Mouse (Mus musculus) lung, adult 2 months (tissue): ENCODE measurements around the gene Dusp13. TPM values are rescaled to one million over a fixed set of nuclear protein-coding genes. Genes with fewer than 3 reads are reported as not detected.

ENCODE experiments used
- DNase-seq: peaks from one replicate; pipeline ENCODE4 v3.0.0; 2022
- H3K4me1 ChIP-seq: fragments of 200-500 bp; 2 replicates; pipeline ENCODE4 v1.6.1; 2011; ENCODE audit warnings: low read length; ENCODE audit not compliant: control insufficient read depth, insufficient read depth
- H3K4me3 ChIP-seq: fragments of 200-500 bp; replicated peaks from 2 replicates; pipeline ENCODE3; 2011; ENCODE audit warnings: low read depth, mild to moderate bottlenecking, control low read depth, low read length; ENCODE audit errors: extremely low read depth
- CTCF ChIP-seq: fragments of 200-500 bp; IDR thresholded peaks from 2 replicates; pipeline ENCODE4 v1.5.1; 2011; ENCODE audit warnings: mild to moderate bottlenecking, low read length, control low read depth; ENCODE audit not compliant: insufficient read depth
- POLR2A ChIP-seq: fragments of 200-500 bp; IDR thresholded peaks from 2 replicates; pipeline ENCODE4 v1.6.1; 2011; ENCODE audit warnings: low read depth, mild to moderate bottlenecking, control low read depth, low read length, borderline replicate concordance; ENCODE audit errors: extremely low read depth
- WGBS: fragments of 180-500 bp; shearing (Covaris S2); methylation state at CpG from one replicate; pipeline ENCODE4 v1.1.7; 2018; 5-methylcytosine and 5-hydroxymethylcytosine counted together
- polyA plus RNA-seq: library from polyadenylated mRNA; depleted of rRNA; stranded (reverse); fragments of >200 nt; gene quantifications from 2 replicates; pipeline ENCODE4 v1.2.3, GENCODE M21; 2012; rRNA removed

Gene Dusp13
- polyA plus RNA-seq, 1 experiment: 6.7 TPM

DNA sequence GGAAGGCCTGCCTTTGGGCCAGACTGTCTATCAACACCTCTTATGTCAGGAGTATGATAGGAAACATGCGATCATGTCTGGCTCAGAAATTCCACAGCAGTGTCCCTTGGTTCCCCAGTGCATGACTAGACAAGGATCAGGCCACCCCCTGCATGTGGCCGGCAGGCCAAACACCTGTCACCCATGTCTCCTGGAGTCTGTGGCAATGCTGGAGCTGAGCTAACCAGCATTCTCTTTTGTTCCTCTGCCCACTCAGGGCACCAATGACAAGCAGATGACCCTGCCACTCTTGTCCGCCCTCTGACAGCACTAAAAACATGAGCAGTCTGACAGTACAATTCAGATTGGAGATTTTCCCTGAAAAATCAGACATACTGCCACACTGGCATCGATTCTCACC lies 67.1 kb downstream of the Dusp13 start:
- DNase-seq: no peak
- Histone ChIP-seq H3K4me3 (no peak overlapping the region), H3K4me1 (no peaks in the 10 kb centered on the region)
- WGBS: 94% methylated on average over 4 of the region's 4 CpGs
- TF ChIP-seq POLR2A: no peak
- no peak for TF ChIP-seq CTCF

Other genes with a start within 250 kb of the Dusp13 start
- gene Dupd1, start 36.6 kb downstream of the Dusp13 start, polyA plus RNA-seq: 1.6 TPM in 1 of 2 replicates, not detected in the other
- 12.1 and 13.3 TPM in 2 replicates for gene Samd8, start 650 bp downstream of the Dusp13 start, polyA plus RNA-seq
- 95.7 and 96.6 TPM in 2 replicates for gene Vdac2, start 74.1 kb upstream of the Dusp13 start, polyA plus RNA-seq
- gene Comtd1, start 97.8 kb upstream of the Dusp13 start, polyA plus RNA-seq: 12.7 and 13.9 TPM in 2 replicates
- gene Zfp503, start 238.4 kb upstream of the Dusp13 start, polyA plus RNA-seq: 48.6 and 75.9 TPM in 2 replicates